Mouse (Mus musculus) E14TG2a.4 (cell line): ENCODE results near the gene Syt6.

Experiments used
- H3K27me3 ChIP-seq: 2 replicates; pipeline ENCODE4 v1.6.1; 2014; ENCODE audit warnings: low read length, control low read depth; ENCODE audit not compliant: insufficient read depth
- H3K36me3 ChIP-seq: 2 replicates; pipeline ENCODE4 v1.6.1; 2014; ENCODE audit warnings: low read length, control low read depth; ENCODE audit not compliant: insufficient read depth
- H3K4me1 ChIP-seq: replicated peaks from 2 replicates; pipeline ENCODE4 v1.6.1; 2014; ENCODE audit warnings: low read depth, low read length, control low read depth
- H3K4me3 ChIP-seq: replicated peaks from 2 replicates; pipeline ENCODE4 v1.5.1; 2014; ENCODE audit warnings: mild to moderate bottlenecking, low read length
- H3K9me3 ChIP-seq: 2 replicates; pipeline ENCODE4 v1.6.1; 2014; ENCODE audit warnings: low read length, control low read depth
- CTCF ChIP-seq: conservative IDR thresholded peaks from 2 replicates; pipeline ENCODE4 v1.5.1; 2014; ENCODE audit warnings: low read length
- NANOG ChIP-seq: IDR thresholded peaks from 2 replicates; pipeline ENCODE4 v1.6.1; 2014; ENCODE audit warnings: borderline replicate concordance, low read length, mixed read lengths
- POU5F1 ChIP-seq: IDR thresholded peaks from 2 replicates; pipeline ENCODE4 v1.6.1; 2014; ENCODE audit warnings: low read length, borderline replicate concordance

The Syt6 gene

DNA sequence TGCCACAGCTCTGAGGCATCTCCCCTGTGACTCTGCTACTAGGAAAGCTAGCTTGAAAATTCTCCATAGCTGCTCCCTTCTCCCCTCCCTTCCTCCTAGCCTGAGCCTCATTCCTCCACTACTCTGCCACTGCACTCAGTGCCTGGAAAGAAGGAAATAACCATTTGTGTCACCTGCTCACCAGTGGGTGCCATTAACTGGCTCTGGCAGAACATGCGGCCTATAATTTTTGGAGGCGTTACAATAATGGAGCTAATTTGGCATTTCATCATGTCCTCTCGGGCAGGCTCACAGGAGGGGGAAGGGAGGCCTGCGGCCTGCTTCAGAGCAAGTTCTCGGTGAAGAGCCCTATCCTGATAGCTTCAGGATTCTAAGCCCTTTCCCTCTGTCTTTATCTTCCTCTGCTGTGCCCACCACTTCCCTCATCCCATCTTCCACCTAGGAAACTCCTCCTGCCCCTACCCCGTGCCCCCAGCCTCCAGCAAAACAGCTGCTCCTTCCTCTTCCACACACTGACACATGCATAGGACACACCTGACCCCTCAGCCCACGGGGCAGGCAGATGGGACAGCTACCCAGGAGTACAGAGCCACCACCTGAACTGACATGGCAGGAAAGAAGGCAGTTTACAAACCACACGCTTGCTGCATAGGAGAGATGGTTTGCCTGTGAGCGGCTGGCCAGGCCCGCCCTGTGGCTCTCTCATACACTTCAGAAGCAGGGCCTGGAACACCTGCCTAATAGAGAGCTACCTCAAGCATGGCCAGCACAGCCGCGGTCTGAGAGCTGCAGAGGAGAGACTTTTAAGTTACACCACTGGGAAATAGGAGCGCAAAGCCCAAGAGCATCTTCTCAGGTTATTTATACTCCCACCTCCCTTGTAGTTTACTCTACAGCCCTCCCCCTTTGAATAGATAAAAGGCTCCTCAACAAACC is 31.9 kb downstream of the Syt6 start:
- H3K9me3 ChIP-seq, result no peaks in the 10 kb centered on the region
- no peaks in the 10 kb centered on the region for H3K4me1 ChIP-seq
- H3K27me3 ChIP-seq, result peaks cover 2% of the 10 kb centered on the region
- H3K36me3 ChIP-seq, result no peaks in the 10 kb centered on the region
- TF ChIP-seq CTCF (no peak), POU5F1 (no peak), NANOG (no peak)
- no peak overlapping the region for H3K4me3 ChIP-seq

DNA sequence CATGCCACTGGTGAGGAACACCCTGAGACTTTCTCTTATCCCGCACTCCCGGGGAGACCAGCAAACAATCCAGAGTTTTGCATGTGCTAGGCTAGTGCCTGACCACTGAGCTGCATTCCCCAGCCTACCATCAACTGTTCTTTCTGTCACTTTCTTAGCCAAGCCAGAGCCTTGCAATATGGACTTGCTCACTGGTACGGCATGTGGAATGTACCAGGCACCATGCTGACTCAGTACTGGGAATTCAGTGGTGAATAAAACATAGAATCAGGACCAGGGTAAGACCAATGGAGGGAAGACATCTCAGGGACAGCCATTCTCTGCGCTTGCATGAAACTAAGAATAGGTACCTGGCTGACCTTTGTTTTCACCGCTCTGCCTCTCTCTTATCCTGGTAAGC is 35.2 kb downstream of the Syt6 start:
- H3K4me3 ChIP-seq, result no peak overlapping the region
- no peaks in the 10 kb centered on the region for H3K36me3 ChIP-seq
- no peaks in the 10 kb centered on the region for H3K4me1 ChIP-seq
- H3K27me3 ChIP-seq, result peaks cover 17% of the 10 kb centered on the region
- no peaks in the 10 kb centered on the region for H3K9me3 ChIP-seq
- no peak for TF ChIP-seq POU5F1
- TF ChIP-seq CTCF, result no peak
- no peak for TF ChIP-seq NANOG

DNA sequence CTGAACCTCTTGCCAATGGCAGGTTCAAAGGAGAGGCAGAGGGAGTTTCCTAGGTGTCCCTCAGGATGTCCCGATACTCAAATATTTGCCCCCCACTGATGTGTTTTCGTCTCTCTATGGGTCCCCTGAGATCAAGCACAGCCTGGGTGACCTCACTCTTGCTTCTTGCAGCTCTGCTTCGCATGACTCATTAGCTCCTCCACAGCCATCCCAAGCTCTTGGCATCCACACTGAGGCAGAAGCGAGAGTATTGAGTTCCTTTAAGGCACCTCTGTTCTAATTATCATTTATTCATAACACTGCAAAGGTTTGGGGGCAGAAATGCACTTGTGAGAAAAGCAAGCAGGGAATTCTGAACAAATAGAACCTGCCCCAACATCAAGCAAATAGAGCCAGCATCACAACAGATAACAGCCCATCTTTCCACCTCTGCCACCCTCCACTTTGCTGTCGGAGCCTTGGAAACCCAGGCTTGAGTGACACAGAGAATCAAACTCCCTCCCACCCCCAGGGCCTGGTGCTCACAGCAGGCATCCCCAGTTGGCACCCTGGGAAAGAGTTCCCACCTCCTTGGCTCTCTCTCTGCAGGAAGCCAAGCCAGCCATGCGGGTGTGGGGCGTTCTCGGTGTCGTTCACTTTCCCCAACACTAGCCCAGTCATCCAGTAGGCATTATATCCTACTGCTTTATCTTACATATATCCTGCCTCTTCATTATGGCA is 37.8 kb downstream of the Syt6 start:
- TF ChIP-seq POU5F1 (no peak), NANOG (no peak), CTCF (no peak)
- H3K27me3 ChIP-seq, result peaks cover 17% of the 10 kb centered on the region

DNA sequence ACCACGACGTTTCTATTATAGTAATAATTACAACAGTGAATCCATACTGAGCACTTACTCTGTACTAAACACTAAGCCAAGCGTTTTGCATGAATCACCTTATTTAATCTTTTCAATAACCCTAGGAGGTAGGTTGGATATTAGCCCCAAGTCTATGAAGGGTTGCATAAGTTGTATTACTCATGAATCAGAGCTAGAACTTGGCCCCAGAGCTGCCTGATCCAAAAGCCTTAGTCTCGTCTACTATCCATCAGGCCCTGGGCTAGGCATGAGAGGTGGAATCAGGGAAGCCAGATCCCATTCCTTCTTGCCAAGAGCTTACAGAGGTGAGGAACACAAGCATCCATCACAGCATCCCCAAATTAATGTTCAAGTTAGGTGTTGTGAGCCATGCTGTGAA is 40.6 kb downstream of the Syt6 start:
- Histone ChIP-seq H3K27me3 (peaks cover 20% of the 10 kb centered on the region), H3K4me3 (no peak overlapping the region), H3K9me3 (no peaks in the 10 kb centered on the region), H3K4me1 (no peaks in the 10 kb centered on the region), H3K36me3 (no peaks in the 10 kb centered on the region)
- no peak for TF ChIP-seq POU5F1
- no peak for TF ChIP-seq NANOG
- TF ChIP-seq CTCF, result no peak

More for the DNA sequence above, 37.8 kb downstream of the Syt6 start:
- H3K4me3 ChIP-seq, result no peak overlapping the region
- H3K4me1 ChIP-seq, result no peaks in the 10 kb centered on the region
- H3K36me3 ChIP-seq, result no peaks in the 10 kb centered on the region
- no peaks in the 10 kb centered on the region for H3K9me3 ChIP-seq

DNA sequence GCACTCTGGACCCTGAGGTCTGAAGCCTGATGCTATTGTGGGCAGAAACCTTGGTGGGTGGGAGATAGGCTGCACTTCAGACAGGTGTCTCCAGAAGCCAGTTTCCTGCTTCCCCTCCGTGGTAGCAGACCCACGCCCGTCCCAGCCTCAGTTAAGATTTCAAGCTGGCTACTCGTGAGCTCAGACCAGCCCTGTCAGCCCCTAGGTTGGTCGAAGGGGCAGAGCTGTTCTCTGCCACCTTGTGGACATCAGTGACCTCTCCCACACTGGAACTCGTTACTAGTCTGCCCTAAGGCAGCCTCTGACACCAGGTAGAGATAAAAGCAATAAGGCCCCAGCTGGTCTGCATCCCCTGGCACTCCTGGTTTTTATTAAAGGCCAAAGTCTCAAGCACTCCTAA is 42.0 kb downstream of the Syt6 start:
- H3K9me3 ChIP-seq, result no peaks in the 10 kb centered on the region
- H3K27me3 ChIP-seq, result peaks cover 20% of the 10 kb centered on the region
- no peak overlapping the region for H3K4me3 ChIP-seq
- TF ChIP-seq CTCF, result no peak
- no peak for TF ChIP-seq NANOG
- no peak for TF ChIP-seq POU5F1
- H3K4me1 ChIP-seq, result no peaks in the 10 kb centered on the region
- H3K36me3 ChIP-seq, result no peaks in the 10 kb centered on the region

DNA sequence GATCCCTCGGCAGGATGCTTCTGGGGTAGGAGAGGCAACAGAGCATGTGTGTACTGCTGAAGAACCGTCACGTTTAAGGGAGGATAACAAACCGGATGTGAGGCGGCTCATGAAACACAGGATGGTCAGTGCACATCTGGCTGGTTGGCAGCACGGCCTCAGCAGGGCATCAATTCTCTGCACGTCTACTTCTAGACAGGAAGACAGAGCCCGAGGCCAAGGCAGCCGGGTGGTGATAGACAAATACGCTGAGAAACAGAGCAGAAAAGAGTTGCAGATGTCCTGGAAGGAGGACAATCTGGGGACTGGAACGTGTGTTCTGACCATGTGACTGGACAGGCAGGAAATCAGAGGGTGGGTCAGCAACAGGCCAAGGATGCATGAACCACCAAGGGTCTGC is 45.1 kb downstream of the Syt6 start:
- H3K36me3 ChIP-seq, result no peaks in the 10 kb centered on the region
- no peaks in the 10 kb centered on the region for H3K4me1 ChIP-seq
- H3K4me3 ChIP-seq, result no peak overlapping the region
- no peaks in the 10 kb centered on the region for H3K9me3 ChIP-seq
- TF ChIP-seq POU5F1 (no peak), NANOG (no peak), CTCF (no peak)
- H3K27me3 ChIP-seq, result peaks cover 4% of the 10 kb centered on the region; the same call in 1 of the 2 replicates

DNA sequence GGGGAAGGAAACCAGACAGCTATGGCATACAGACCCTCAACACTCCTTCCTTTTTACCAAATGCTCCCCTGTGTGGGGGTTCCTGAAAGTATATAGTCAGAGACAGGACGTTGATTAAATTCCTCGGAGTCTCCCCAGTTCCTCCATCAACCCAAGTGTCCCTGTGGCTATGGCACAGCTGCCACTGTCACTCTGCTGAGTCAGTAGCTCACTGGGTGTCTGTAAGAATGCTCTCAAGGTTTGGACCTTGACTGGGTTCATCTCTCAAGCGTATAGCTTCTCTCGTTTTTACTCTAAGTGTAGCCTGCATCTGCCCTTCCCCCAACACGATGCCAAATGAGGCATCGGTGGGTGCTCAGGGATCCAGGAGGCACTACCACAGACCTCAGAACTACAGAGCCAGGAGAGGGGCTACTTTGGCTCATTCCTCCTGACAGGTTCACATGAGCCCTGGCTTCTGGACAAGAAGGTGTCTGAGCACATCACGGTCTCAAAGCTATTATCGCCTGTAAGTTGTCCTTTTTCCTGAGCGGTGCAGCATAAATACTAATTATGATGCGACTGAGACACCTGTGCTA is 49.0 kb downstream of the Syt6 start:
- no peak overlapping the region for H3K4me3 ChIP-seq
- H3K27me3 ChIP-seq, result peaks cover 7% of the 10 kb centered on the region; the same call in 1 of the 2 replicates
- TF ChIP-seq POU5F1 (no peak), NANOG (no peak), CTCF (no peak)
- no peaks in the 10 kb centered on the region for H3K9me3 ChIP-seq
- no peaks in the 10 kb centered on the region for H3K4me1 ChIP-seq
- no peaks in the 10 kb centered on the region for H3K36me3 ChIP-seq

DNA sequence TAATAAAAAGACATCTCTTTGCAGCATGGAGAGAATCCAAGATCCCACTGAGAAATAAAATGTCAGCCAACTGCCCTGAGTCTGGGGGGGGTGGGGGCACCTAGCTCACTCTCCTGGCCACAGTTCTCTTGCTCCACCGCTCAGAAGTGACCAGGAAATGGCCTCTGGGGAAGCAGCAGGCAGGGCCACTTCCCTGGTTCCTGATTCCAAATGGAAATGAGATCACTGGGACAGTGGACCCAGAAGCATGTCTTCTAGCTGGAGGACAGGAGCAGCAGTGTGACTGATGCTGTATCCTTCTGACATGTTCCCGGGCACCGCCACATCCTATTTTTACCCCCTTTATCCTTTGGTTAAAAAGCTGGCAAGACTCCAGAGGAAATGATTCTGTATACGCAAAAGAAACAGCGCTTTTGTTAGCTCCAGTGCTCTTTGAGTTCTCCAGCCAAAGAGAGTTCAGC is 49.6 kb downstream of the Syt6 start:
- Histone ChIP-seq H3K9me3 (no peaks in the 10 kb centered on the region), H3K4me3 (no peak overlapping the region), H3K36me3 (no peaks in the 10 kb centered on the region), H3K27me3 (peaks cover 7% of the 10 kb centered on the region; the same call in 1 of the 2 replicates), H3K4me1 (no peaks in the 10 kb centered on the region)
- TF ChIP-seq POU5F1 (no peak), CTCF (no peak), NANOG (no peak)
